Mouse (Mus musculus) natural killer cell, adult 2 months (primary cell): Measurements from ENCODE around the gene Tmod2.

ENCODE experiments used
- DNase-seq, 2 experiments: peaks; one replicate each; pipeline ENCODE4 v3.0.0; 2022; ENCODE audit warnings: low spot score in 2 of 2

The Tmod2 gene

DNA sequence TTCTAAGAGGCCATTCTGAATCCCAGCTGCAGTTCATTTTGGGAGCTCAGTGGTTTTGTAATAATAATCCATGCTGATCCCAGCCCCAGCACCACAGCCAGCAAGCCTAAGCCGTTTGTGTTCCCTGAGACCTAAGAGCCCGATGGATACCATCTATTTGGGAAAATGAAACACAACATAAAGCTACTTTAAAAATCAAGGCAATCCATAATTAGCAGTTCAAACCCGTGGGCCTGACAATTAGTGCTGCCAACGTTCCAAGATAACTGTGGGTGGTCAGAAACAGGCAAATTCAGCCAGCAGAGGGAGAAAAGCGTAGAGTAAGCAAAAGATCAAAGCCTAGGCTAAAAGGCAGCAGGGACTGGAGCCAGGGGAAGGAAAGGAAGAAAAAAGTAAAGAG is 59.8 kb downstream of the Tmod2 start:
- DNase-seq: no peak

DNA sequence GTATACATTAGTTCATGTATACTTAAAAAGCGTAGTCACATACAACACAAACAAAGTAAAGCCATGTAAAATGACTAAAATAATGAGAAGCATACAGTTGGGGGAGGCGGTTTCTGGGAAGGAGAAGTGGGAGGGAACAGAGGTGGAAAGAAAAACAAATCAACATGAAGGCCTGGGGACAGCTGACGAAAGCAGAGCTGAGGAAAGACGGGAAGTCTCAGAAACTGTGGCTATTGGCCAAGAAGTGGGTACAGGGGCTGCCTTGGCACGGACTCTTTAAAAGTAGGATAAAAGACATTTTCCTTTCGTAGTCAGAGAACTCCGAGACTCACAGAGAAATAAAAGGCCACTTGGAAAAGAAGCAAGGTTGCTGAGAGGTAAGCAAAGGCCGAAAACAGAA is 62.1 kb downstream of the Tmod2 start:
- DNase-seq: no peak

DNA sequence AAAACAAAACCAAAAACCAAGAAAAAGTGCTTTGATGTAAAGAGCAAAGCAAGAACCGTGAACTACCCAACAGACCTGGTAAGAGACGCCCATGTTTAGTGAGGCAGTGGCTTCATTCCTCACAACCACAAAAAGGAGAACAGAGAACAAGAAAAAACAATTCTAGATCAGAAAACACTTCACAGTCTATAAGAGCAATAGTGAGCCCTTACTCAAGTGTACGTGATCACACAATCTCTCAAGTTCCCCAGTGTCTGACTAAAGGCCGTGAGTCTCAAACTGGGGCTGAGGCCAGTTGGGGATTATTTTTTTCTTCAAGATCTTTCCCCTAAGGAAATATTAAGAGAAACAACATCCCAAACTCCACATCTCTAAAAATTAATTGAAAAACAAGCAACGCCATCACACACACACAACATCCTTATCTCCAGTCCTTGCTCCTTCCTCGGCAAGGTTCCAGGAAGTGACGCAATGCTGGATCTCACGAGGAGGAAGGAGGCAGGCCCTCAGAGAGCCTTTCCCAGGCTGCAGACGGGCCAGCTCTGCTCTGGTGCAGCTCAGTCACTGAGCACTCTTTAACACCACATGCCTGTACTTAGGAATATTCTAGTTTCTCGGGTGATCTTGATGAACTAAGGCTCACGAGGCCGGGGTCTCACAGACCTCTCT is 64.1 kb downstream of the Tmod2 start:
- peak; percentile 14 to 36 for DNase-seq

DNA sequence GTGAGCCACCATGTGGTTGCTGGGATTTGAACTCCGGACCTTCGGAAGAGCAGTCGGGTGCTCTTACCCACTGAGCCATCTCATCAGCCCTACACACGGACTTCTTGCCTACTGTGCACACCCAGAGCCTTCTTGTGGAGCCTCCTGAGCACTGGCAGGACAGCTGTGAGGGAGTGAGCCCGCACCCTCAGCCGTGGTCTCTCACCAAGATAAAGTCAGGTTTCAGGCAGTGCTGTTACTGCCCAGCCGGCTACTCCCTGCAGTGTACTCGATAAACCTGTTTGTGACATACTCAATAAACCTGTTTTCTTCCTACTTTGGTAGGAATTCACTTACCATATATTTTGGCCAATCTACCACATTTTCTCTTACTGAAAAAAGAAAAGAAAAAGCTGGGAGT is 65.6 kb downstream of the Tmod2 start:
- DNase-seq: no peak

DNA sequence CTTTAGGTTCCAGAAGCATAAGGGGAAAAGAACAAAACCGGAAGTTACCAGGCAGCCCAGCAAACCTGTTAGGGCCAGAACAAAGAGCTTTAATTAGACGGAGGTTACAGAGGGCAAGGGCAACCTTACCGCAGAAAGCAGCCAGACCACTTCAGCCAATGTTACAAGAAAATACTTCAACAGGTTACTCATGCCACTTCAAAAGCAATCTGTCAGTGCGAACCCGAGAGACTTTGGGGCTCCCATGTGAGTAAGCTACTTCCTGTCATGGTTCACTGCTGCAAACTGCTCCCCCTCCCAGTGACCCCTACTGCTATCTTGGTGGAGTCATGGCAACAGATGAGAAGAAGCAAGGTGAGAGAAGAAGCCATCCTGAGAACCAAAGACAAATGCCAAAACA is 69.6 kb downstream of the Tmod2 start:
- DNase-seq: peak; percentile 78 to 83

DNA sequence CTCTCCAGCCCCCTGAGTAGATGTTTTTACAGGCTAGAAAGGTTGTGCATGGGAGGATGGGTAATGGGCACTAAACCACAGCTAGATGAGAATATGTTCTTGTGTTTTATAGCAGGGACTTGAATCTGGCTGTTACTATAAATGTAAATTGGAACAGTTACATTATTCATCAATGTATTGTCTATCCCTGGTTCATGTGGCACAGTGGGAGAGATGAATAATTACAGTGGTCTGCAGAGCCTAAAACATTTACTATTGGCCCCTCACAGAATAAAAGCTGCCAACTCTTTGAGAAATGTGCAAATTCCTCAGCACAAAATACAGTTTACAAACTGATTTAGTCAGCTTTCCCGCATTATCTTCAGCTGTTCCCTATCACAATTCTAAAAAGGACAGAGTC is 74.7 kb downstream of the Tmod2 start:
- DNase-seq: no peak

DNA sequence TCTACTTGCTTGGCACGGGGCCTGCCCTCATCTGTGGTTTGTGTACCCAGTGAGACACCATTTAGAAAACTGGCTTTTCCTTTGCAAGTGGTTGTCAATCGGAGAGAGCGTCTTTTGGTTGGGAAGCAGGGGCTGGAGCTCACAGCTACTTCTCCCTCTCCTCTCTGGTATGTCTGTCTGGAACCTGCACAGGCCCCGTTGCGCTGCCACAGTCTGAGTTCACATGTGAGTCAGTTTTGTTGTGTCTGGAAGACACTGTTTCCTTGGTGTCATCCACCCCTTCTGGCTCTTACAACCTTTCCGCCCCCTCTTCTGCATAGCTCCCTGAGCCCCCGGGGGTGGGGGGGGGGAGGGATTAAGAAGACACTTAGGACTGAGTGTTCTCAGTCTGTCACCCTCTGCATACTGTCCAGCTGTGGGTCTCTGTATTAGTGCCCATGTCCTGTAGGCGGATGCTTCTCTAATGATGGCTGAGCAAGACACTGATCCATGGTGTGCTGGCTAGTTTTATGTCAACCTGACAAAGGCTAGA is 76.6 kb downstream of the Tmod2 start:
- DNase-seq: no peak

DNA sequence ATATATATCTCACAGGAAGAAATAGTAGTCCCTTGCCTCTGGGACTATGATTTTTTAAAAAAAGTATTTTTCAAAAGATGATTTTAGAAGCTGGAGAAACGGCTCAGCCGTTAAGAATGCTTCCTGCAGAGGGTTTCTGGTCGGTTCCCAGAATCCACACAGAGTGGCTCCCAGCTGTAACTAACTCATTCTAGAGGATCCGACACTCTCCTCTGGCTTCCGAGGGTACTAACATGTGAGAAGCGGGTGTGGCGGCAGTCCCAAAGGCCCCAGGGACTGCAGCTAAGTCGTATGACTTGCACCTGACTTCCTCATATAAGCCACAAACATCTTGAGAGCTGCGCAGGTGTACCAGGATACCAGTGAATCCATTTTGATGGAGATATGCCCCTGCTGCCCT is 78.1 kb downstream of the Tmod2 start:
- DNase-seq: peak in 1 of 2 experiments; percentile 28

DNA sequence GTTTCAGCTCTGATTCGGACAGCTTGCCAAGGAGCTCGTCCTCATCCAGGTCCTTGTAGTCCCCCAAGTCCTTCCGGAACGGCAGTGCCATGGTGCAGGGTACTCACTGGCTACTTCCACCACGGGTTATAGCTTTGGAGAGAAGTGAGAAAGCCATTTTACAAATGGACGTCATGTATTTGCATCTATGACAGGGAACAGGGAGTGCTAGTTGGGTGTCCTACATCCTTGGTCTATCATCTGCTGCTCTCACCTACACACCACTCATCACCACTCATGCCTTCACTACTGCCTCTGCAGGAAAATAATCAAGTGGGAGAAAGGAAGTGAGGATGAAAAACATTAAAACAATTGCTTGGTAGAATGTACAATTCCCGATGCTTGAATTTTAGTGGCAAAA is 78.7 kb downstream of the Tmod2 start:
- DNase-seq: no peak

DNA sequence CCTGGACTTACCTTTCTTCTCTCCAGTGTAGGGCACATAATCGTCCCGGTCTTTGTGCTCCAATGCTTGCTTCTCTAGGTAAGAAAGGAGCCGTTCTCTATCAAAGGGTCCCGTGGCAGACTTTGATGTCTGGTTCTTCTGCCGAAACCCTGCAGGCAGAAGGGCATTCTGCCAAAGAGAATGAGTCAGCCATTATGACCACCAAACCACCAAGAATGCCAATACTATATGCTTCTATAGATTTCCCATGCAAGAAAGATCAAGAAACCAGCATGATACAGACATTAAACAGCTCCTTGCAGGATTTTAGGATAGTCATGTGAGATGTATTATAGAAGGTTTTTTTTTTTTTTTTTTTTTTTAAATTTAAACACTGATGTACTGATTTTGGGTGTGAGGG is 81.8 kb downstream of the Tmod2 start:
- no peak for DNase-seq

DNA sequence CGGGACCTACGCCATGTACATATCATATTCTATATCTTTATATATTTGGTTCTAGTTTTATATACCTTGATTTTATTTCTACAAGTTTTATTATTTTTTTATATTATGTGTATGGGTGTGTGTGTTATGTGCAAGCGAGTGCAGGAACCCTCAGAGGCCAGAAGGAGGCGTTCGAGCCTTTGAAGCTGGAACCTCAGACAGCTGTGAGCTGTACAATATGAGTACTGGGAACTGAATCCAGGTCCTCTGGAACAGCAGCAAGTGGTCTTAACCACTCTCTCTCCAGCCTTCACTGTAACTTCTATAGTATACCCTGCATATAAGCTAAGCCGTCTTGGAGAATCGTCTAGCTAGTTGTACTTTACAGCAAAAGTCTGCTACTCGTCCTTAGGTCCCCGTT is 83.0 kb downstream of the Tmod2 start:
- DNase-seq: no peak

DNA sequence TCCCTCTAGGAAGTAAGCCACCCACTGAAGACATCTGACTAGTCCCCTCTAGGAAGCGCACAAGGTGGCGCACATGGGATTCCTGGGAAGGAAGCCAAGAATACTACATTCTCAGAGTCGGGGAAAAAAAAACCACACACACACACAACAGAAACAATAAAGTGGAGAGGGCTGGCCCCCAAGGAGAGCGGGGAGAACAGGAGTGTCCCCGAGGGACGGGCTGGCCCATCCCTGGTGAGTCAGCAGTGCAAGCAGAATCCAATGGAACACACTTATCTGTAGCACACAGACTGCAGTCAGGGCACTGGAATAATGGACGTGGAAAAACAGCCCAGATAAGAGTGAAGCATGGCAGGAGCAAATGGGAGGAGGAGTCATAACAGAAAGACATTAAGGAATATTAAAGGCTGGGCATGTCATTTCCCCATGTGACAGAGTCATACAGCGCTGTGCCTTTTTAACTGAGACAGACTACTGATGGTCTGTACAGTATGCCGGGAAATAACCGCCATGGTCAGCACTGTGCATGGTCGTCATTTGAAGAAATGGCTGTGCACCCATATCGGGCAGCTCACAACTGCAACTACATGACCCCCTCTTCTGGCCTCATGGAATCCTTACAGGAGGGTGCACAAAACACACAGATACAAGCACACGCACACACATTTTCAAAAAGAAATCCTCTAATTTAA is 83.6 kb downstream of the Tmod2 start:
- DNase-seq: no peak

DNA sequence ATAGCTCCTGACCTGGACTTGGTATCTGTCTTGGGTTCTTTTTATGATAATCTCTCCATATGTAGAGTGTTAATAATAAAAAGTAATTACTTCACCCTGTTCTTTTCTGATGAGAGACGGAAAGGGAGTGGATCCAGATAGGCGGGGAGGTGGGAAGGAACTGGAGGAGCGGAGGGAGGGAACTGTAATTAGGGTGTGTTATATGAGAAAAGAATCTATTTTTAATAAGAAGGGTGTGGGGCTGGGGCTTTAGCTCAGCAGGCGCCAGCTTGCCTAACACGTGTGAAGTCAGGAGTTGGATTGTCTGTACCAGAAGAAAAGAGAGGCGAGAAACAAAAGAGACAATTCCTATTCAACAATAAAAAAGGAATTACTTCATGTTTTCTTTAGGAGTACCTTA is 87.5 kb downstream of the Tmod2 start:
- no peak for DNase-seq

DNA sequence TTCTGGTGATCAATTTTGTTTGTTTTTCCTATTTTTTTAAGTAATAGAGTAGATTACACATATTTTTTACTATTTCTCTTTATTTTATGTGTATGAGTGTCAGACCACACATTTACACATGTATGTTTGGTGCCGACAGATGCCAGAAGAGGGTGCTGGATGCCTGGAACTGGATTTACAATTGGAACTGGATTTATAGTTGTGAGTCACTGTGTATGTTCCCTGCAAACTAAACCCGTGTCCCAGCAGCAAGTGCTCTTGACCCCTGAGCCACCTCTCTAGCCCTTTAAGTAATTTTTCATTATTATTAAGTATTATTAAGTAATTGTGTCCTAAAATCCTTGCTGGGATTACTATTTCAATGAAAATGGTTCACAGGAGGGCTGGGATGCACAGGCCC is 88.9 kb downstream of the Tmod2 start:
- no peak for DNase-seq

DNA sequence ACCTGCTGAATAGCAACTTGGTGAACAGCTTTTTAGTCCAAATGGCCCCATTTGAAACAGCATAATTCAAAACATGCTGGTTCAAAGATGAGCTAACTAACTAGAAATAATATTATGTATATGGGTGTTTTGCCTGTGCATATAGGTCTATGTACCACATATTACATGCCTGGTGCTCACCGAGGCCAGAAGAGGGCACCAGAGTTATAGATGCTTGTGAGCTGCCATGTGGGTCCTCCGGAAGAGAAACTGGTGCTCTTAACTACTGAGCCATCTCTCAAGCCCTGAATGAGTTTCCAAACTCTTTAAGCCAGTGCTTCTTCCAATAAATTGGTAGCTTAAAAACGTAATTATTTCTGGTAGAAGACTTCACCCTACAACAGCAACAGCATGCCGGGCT is 89.3 kb downstream of the Tmod2 start:
- DNase-seq: peak; percentile 36 to 64

DNA sequence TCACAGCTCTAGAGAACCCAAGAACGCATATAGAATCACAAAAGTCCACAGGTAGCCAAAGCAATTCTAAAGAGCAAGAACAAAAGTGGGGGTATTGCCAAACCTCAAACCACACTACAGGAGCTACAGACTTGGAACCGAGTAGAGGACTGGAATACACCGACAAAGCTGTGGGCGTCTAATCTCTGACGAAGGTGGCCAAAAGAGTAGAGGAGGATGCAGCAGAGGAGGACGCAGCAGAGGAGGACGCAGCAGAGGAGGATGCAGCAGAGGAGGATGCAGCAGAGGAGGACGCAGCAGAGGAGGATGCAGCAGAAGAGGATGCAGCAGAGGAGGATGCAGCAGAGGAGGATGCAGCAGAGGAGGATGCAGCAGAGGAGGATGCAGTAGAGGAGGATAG is 90.2 kb downstream of the Tmod2 start:
- no peak for DNase-seq

DNA sequence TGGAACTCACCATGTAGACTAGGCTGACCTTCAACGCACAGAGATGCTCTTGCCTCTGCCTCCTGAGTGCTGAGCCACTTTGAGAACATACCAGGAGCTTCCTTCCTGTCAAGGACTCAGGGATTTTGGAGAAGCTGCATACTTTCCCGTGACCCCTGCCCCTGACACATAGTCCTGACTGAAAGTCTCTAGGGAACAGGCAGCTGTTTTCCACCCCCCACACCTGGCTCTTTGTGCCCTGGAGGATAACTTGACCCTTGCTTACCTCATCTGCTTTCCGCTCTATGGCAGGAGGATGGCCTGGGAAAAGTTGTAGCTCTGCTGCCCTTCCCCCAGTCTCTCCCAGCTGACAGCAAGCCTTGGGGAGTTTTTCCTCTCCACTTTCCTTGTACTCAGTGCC is 93.4 kb downstream of the Tmod2 start:
- DNase-seq: no peak
